Mouse (Mus musculus): Measurements from ENCODE around the gene Gabrb2.

DNA sequence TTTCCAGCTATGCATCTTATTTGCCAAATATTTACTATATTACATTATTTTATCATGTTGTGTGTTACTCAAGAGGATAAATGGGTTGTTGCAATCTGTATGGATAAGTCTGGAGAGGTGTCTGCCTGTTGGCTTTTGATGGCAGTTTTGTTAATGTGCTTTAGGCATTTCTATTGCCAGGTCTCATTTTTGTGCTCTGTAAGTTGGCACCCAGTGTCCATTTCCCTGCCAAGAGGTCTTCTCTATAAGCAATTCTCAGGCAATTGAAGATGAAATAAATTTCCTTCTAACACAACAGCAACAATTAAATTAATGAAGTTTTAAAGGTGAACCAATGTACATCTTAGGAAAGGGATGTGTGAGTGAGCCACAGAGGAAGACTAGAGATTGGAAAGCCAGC lies 11.9 kb downstream of the Gabrb2 start:
- TF ChIP-seq CTCF (IDR thresholded peaks at IDR 0.05; ENCODE audit: extremely low read depth, insufficient read depth, low read length) = no peak
- TF ChIP-seq POLR2A (IDR thresholded peaks at IDR 0.05; ENCODE audit: extremely low read depth, insufficient read depth, low read length) = no peak
